Mouse (Mus musculus) intestine, postnatal 0 days (tissue): ENCODE measurements around the gene Hacl1. TPM values are rescaled to one million over a fixed set of nuclear protein-coding genes. Genes with fewer than 3 reads are reported as not detected.

Experiments
- ATAC-seq: fragments of 200-750 bp; cut with Nextera tagmentation; 2 replicates; pipeline ENCODE4 v1.8.0; 2017; ENCODE audit warnings: mild to moderate bottlenecking, moderate TSS enrichment, moderate library complexity
- H3K27ac ChIP-seq: fragments of 300-500 bp; sonication (generic); 2 replicates; pipeline ENCODE4 v1.5.1; 2014; ENCODE audit warnings: mild to moderate bottlenecking, low read depth, low read length, moderate library complexity
- H3K27me3 ChIP-seq: fragments of 300-500 bp; sonication (generic); replicated peaks from 2 replicates; pipeline ENCODE4 v1.6.1; 2014; ENCODE audit warnings: low read length, mixed read lengths; ENCODE audit not compliant: control insufficient read depth, insufficient read depth
- H3K36me3 ChIP-seq: fragments of 300-500 bp; sonication (generic); 2 replicates; pipeline ENCODE4 v1.6.1; 2014; ENCODE audit warnings: mild to moderate bottlenecking, moderate library complexity; ENCODE audit not compliant: control insufficient read depth, insufficient read depth
- H3K4me1 ChIP-seq: fragments of 300-500 bp; sonication (generic); replicated peaks from 2 replicates; pipeline ENCODE4 v1.6.1; 2014; ENCODE audit warnings: antibody characterized with exemption, low read length, mixed read lengths; ENCODE audit not compliant: control insufficient read depth, insufficient read depth
- H3K4me2 ChIP-seq: fragments of 300-500 bp; sonication (generic); replicated peaks from 2 replicates; pipeline ENCODE4 v1.6.1; 2014; ENCODE audit warnings: low read depth, mild to moderate bottlenecking, moderate library complexity
- H3K4me3 ChIP-seq: fragments of 300-500 bp; sonication (generic); 2 replicates; pipeline ENCODE4 v1.5.1; 2014; ENCODE audit warnings: low read depth, low read length
- H3K9ac ChIP-seq: fragments of 300-500 bp; sonication (generic); 2 replicates; pipeline ENCODE4 v1.6.1; 2014; ENCODE audit warnings: mild to moderate bottlenecking, low read depth, low read length
- H3K9me3 ChIP-seq: fragments of 300-500 bp; sonication (generic); 2 replicates; pipeline ENCODE4 v1.6.1; 2016; ENCODE audit warnings: mixed run types; ENCODE audit not compliant: control insufficient read depth
- CTCF ChIP-seq: sonication (generic); IDR thresholded peaks from 2 replicates; pipeline ENCODE4 v1.5.1; 2016; ENCODE audit warnings: low read depth, mild to moderate bottlenecking, control low read depth, antibody characterized with exemption, moderate library complexity
- WGBS: fragments of 180-500 bp; shearing (Covaris S2); extraction: QIAGEN DNeasy Blood & Tissue Kit; methylation state at CpG from one replicate; pipeline ENCODE4 v1.1.7; 2014; 5-methylcytosine and 5-hydroxymethylcytosine counted together
- polyA plus RNA-seq: library from polyadenylated mRNA; unstranded; fragments of >200 nt; fragmentation: Nextera tagmentation; extraction: Ambion mirVana; gene quantifications from 2 replicates; pipeline ENCODE4 v1.2.1, GENCODE M21; 2015

The Hacl1 gene
- polyA plus RNA-seq, 1 experiment from 2014 or later, result 35.5 TPM

DNA sequence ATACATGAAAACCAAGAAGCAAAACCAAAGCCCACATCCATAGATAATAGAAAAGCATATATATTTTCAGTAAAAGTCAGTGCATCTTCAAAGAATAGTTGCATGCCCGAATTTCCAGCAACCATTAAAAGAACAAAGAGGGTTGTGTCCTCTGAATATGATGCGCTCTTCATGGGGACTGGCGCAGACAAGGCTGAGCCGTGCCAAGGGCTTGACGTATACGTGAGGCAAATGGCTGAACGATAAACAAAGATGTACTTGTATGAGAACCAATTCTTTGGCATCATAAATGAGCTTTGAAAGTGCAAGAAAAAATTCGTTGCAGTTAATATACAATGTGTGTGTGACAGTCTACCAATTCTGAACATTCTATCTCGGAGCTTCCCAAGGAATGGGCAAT is 40.2 kb upstream of the Hacl1 start:
- Histone ChIP-seq H3K9ac (no peak overlapping the region), H3K4me2 (no peak overlapping the region), H3K27ac (no peak overlapping the region), H3K4me3 (no peak overlapping the region), H3K27me3 (no peaks in the 10 kb centered on the region), H3K36me3 (no peaks in the 10 kb centered on the region), H3K9me3 (no peaks in the 10 kb centered on the region), H3K4me1 (no peaks in the 10 kb centered on the region)
- 79% methylated on average over 9 of the region's 9 CpGs for WGBS
- ATAC-seq, result no peak
- no peak for TF ChIP-seq CTCF

GRCm38 (mm10) chr14:31680656-31681055 is 39.6 kb upstream of the Hacl1 start:
- Histone ChIP-seq H3K36me3 (no peaks in the 10 kb centered on the region), H3K27me3 (no peaks in the 10 kb centered on the region), H3K27ac (no peak overlapping the region), H3K4me1 (no peaks in the 10 kb centered on the region), H3K4me3 (no peak overlapping the region), H3K4me2 (no peak overlapping the region), H3K9me3 (no peaks in the 10 kb centered on the region), H3K9ac (no peak overlapping the region)
- 91% methylated on average over 3 of the region's 3 CpGs for WGBS
- TF ChIP-seq CTCF, result no peak
- no peak for ATAC-seq

- TF ChIP-seq CTCF, result no peak
- no peak overlapping the region for H3K9ac ChIP-seq
- H3K4me1 ChIP-seq, result no peaks in the 10 kb centered on the region
- no peak for ATAC-seq
- peaks cover 8% of the 10 kb centered on the region; the same call in 1 of the 2 replicates for H3K36me3 ChIP-seq
- no peaks in the 10 kb centered on the region for H3K9me3 ChIP-seq
- no peak overlapping the region for H3K27ac ChIP-seq
- 72% methylated on average over 10 of the region's 10 CpGs for WGBS
- no peak overlapping the region for H3K4me3 ChIP-seq
- no peaks in the 10 kb centered on the region for H3K27me3 ChIP-seq
- no peak overlapping the region for H3K4me2 ChIP-seq
These were observed 30.7 kb upstream of the Hacl1 start for GRCm38 (mm10) chr14:31671635-31672320.

- H3K27me3 ChIP-seq, result no peaks in the 10 kb centered on the region
- H3K4me1 ChIP-seq, result no peaks in the 10 kb centered on the region
- no peak overlapping the region for H3K4me2 ChIP-seq
- H3K9ac ChIP-seq, result no peak overlapping the region
- H3K4me3 ChIP-seq, result no peak overlapping the region
- H3K27ac ChIP-seq, result peak overlapping the region; percentile 60; the same call in 1 of the 2 replicates
- H3K36me3 ChIP-seq, result peaks cover 17% of the 10 kb centered on the region; the same call in 1 of the 2 replicates
- no peak for ATAC-seq
- no peak for TF ChIP-seq CTCF
- no peaks in the 10 kb centered on the region for H3K9me3 ChIP-seq
- 70% methylated on average over 15 of the region's 15 CpGs for WGBS
These were observed 28.8 kb upstream of the Hacl1 start for GRCm38 (mm10) chr14:31669642-31670490.

GRCm38 (mm10) chr14:31669161-31669611 is 28.1 kb upstream of the Hacl1 start:
- Histone ChIP-seq H3K4me1 (no peaks in the 10 kb centered on the region), H3K36me3 (peaks cover 17% of the 10 kb centered on the region; the same call in 1 of the 2 replicates), H3K27me3 (no peaks in the 10 kb centered on the region), H3K9me3 (no peaks in the 10 kb centered on the region), H3K9ac (no peak overlapping the region), H3K27ac (peak overlapping the region; percentile 60; the same call in 1 of the 2 replicates), H3K4me3 (no peak overlapping the region), H3K4me2 (no peak overlapping the region)
- 0 out of 2 replicates have a peak, but pooled peaks have one; percentile 34 for ATAC-seq
- 53% methylated on average over 13 of the region's 13 CpGs for WGBS
- TF ChIP-seq CTCF, result 0 out of 2 replicates have a peak, but pooled peaks have one; percentile 6

DNA sequence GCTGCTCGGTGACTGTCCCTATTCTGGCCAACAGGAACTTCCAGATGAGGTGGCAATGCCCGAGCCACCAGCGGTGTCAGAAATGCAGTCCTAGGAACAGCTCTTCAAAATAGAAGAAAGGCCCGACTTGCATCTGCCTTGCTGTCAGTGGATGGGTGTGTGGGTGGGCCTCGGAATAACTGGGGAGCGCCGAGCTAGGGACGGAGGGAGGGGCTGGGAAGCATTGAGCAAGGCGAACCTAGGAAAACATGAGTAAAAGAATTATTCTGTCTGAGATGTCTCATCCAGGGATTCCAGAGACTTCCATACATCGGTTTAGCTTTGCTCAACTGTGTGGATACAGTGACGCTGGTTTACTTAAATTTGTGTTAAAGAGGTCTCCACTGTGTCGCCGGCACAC is 27.2 kb upstream of the Hacl1 start:
- H3K27ac ChIP-seq, result no peak overlapping the region
- H3K4me3 ChIP-seq, result no peak overlapping the region
- no peaks in the 10 kb centered on the region for H3K27me3 ChIP-seq

More for the DNA sequence above, 27.2 kb upstream of the Hacl1 start:
- Histone ChIP-seq H3K9me3 (no peaks in the 10 kb centered on the region), H3K4me1 (no peaks in the 10 kb centered on the region), H3K36me3 (peaks cover 17% of the 10 kb centered on the region; the same call in 1 of the 2 replicates), H3K4me2 (no peak overlapping the region), H3K9ac (no peak overlapping the region)
- ATAC-seq, result no peak
- 85% methylated on average over 13 of the region's 13 CpGs for WGBS
- TF ChIP-seq CTCF, result no peak
